Mouse (Mus musculus): ENCODE results near the gene Ssc5d. TPM values are rescaled to one million over a fixed set of nuclear protein-coding genes. Genes with fewer than 3 reads are reported as not detected.

Gene Ssc5d
- 0.17 TPM for polyA plus RNA-seq (2017; shearing (Covaris generic))

GRCm38 (mm10) chr7:4925441-4926381 lies at the start of gene Ssc5d:
Gene Ssc5d (plus strand): TSS chr7:4925785.

GRCm38 (mm10) chr7:4876753-4877221 lies 48.8 kb upstream of the Ssc5d start, which contains the start of gene Isoc2a:
Gene Isoc2a (plus strand): TSS chr7:4877153.

GRCm38 (mm10) chr7:4906466-4906950 lies 19.1 kb upstream of the Ssc5d start, which contains the start of gene Gm36210:
Gene Gm36210 (minus strand): TSS chr7:4906516.

GRCm38 (mm10) chr7:4915007-4915665 lies 10.4 kb upstream of the Ssc5d start, which contains the start of gene Zfp628:
Gene Zfp628 (plus strand): TSS chr7:4915217.

GRCm38 (mm10) chr7:4921824-4922482 lies 3.6 kb upstream of the Ssc5d start, which contains the start of gene Nat14:
Gene Nat14 (plus strand): TSS chr7:4922028.

GRCm38 (mm10) chr7:4964272-4964671 lies 38.7 kb downstream of the Ssc5d start, which contains the start of gene Sbk2:
Gene Sbk2 (minus strand): TSS chr7:4964406.

GRCm38 (mm10) chr7:4971068-4971467 lies 45.5 kb downstream of the Ssc5d start, which contains the start of gene Sbk3:
Gene Sbk3 (minus strand): TSS chr7:4971168.

Other genes starting within 250 kb of the Ssc5d start
- gene Hspbp1, start 240.7 kb upstream of the Ssc5d start, polyA plus RNA-seq (2017; shearing (Covaris generic)), result 77.3 TPM
- gene Brsk1, start 235.2 kb upstream of the Ssc5d start, polyA plus RNA-seq (2017; shearing (Covaris generic)), result not detected
- gene Tmem150b, start 200.5 kb upstream of the Ssc5d start, polyA plus RNA-seq (2017; shearing (Covaris generic)), result 0.11 TPM
- 33.5 TPM for gene Kmt5c, start 185.7 kb upstream of the Ssc5d start, polyA plus RNA-seq (2017; shearing (Covaris generic))
- gene Cox6b2, start 172.7 kb upstream of the Ssc5d start, polyA plus RNA-seq (2017; shearing (Covaris generic)), result 3.4 TPM
- not detected for gene Fam71e2, start 154.5 kb upstream of the Ssc5d start, polyA plus RNA-seq (2017; shearing (Covaris generic))
- not detected for gene Il11, start 142.9 kb upstream of the Ssc5d start, polyA plus RNA-seq (2017; shearing (Covaris generic))
- not detected for gene Tmem190, start 142.8 kb upstream of the Ssc5d start, polyA plus RNA-seq (2017; shearing (Covaris generic))
- 13.4 TPM for gene Tmem238, start 136.1 kb upstream of the Ssc5d start, polyA plus RNA-seq (2017; shearing (Covaris generic))
- gene Rpl28, start 132.9 kb upstream of the Ssc5d start, polyA plus RNA-seq (2017; shearing (Covaris generic)), result 323 TPM
- gene Ube2s, start 113.2 kb upstream of the Ssc5d start, polyA plus RNA-seq (2017; shearing (Covaris generic)), result 106 TPM
- gene Shisa7, start 81.1 kb upstream of the Ssc5d start, polyA plus RNA-seq (2017; shearing (Covaris generic)), result not detected
- gene Isoc2b, start 55.5 kb upstream of the Ssc5d start, polyA plus RNA-seq (2017; shearing (Covaris generic)), result 33.3 TPM
- 1.1 TPM for gene Isoc2a, start 48.6 kb upstream of the Ssc5d start, polyA plus RNA-seq (2017; shearing (Covaris generic))
- not detected for gene Gm36210, start 19.3 kb upstream of the Ssc5d start, polyA plus RNA-seq (2017; shearing (Covaris generic))
- gene Zfp628, start 10.6 kb upstream of the Ssc5d start, polyA plus RNA-seq (2017; shearing (Covaris generic)), result 2.6 TPM
- 0.79 TPM for gene Nat14, start 3.8 kb upstream of the Ssc5d start, polyA plus RNA-seq (2017; shearing (Covaris generic))
- 0.25 TPM for gene Sbk2, start 38.6 kb downstream of the Ssc5d start, polyA plus RNA-seq (2017; shearing (Covaris generic))
- not detected for gene Sbk3, start 45.4 kb downstream of the Ssc5d start, polyA plus RNA-seq (2017; shearing (Covaris generic))
- gene Zfp579, start 70.4 kb downstream of the Ssc5d start, polyA plus RNA-seq (2017; shearing (Covaris generic)), result 25.9 TPM
- gene Zfp524, start 88.6 kb downstream of the Ssc5d start, polyA plus RNA-seq (2017; shearing (Covaris generic)), result 26.5 TPM
- 46.1 TPM for gene Fiz1, start 88.9 kb downstream of the Ssc5d start, polyA plus RNA-seq (2017; shearing (Covaris generic))
- gene Gm44973, start 89.7 kb downstream of the Ssc5d start, polyA plus RNA-seq (2017; shearing (Covaris generic)), result 11.4 TPM
- gene Zfp865, start 94.6 kb downstream of the Ssc5d start, polyA plus RNA-seq (2017; shearing (Covaris generic)), result 11.8 TPM
- not detected for gene Ccdc106, start 94.8 kb downstream of the Ssc5d start, polyA plus RNA-seq (2017; shearing (Covaris generic))
- gene 4632433K11Rik, start 108.3 kb downstream of the Ssc5d start, polyA plus RNA-seq (2017; shearing (Covaris generic)), result not detected
- 3.6 TPM for gene Zfp784, start 112.7 kb downstream of the Ssc5d start, polyA plus RNA-seq (2017; shearing (Covaris generic))
- gene Zfp580, start 125.8 kb downstream of the Ssc5d start, polyA plus RNA-seq (2017; shearing (Covaris generic)), result 7.4 TPM
- gene U2af2, start 136.4 kb downstream of the Ssc5d start, polyA plus RNA-seq (2017; shearing (Covaris generic)), result 113 TPM
- gene Epn1, start 154.4 kb downstream of the Ssc5d start, polyA plus RNA-seq (2017; shearing (Covaris generic)), result 35.8 TPM
- not detected for gene Rfpl4, start 191.2 kb downstream of the Ssc5d start, polyA plus RNA-seq (2017; shearing (Covaris generic))
- 0.31 TPM for gene Rasl2-9, start 200.2 kb downstream of the Ssc5d start, polyA plus RNA-seq (2017; shearing (Covaris generic))
- 0.07 TPM for gene Vmn1r55, start 223.9 kb downstream of the Ssc5d start, polyA plus RNA-seq (2017; shearing (Covaris generic))